Mouse (Mus musculus): ENCODE results near the gene Lrrc49. TPM values are rescaled to one million over a fixed set of nuclear protein-coding genes. Genes with fewer than 3 reads are reported as not detected.

Lrrc49 gene
- polyA plus RNA-seq, 1 experiment from 2014 or later, result 1.2 TPM

DNA sequence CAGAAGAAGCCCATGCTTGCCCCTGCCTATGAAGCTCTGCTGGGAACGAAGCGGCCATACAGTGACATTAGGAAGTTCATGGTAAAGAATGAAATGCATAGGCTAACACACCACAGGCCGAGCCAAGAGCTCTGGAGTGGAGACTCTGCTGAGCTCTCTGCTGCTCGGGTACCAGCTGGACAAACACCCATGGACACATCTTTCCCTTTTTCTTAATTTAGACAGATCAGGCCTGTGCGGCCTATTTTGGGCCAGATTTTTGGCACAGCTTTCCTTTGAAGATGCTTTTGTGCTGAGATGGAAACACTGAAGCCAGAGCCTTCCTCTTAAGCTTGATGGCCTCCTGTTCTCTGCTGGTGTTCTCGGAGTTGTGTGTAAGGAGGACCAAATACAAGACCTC, 95.0 kb downstream of the Lrrc49 start:
- Histone ChIP-seq H3K36me3 (no peaks in the 10 kb centered on the region), H3K27me3 (no peaks in the 10 kb centered on the region), H3K9ac (no peak overlapping the region), H3K4me2 (no peak overlapping the region), H3K4me3 (replicated peaks) (no peak overlapping the region), H3K27ac (no peak overlapping the region), H3K9me3 (replicated peaks) (no peaks in the 10 kb centered on the region), H3K4me1 (replicated peaks) (no peaks in the 10 kb centered on the region)
- DNase-seq (no peak), ATAC-seq (ENCODE audit: low read depth) (no peak)
- whole genome bisulfite sequencing (ENCODE audit: insufficient replicate concordance), result 72% methylated on average over 6 of the region's 6 CpGs

- Histone ChIP-seq H3K4me2 (no peak overlapping the region), H3K27ac (no peak overlapping the region), H3K9me3 (replicated peaks) (no peaks in the 10 kb centered on the region), H3K9ac (no peak overlapping the region), H3K4me1 (replicated peaks) (no peaks in the 10 kb centered on the region), H3K4me3 (replicated peaks) (no peak overlapping the region), H3K27me3 (no peaks in the 10 kb centered on the region), H3K36me3 (no peaks in the 10 kb centered on the region)
- ATAC-seq (ENCODE audit: low read depth) (no peak), DNase-seq (no peak)
- WGBS (ENCODE audit: insufficient replicate concordance), result 74% methylated on average over 5 of the region's 5 CpGs
Observed at GRCm38 (mm10) chr9:60592363-60592762, 95.6 kb downstream of the Lrrc49 start.

DNA sequence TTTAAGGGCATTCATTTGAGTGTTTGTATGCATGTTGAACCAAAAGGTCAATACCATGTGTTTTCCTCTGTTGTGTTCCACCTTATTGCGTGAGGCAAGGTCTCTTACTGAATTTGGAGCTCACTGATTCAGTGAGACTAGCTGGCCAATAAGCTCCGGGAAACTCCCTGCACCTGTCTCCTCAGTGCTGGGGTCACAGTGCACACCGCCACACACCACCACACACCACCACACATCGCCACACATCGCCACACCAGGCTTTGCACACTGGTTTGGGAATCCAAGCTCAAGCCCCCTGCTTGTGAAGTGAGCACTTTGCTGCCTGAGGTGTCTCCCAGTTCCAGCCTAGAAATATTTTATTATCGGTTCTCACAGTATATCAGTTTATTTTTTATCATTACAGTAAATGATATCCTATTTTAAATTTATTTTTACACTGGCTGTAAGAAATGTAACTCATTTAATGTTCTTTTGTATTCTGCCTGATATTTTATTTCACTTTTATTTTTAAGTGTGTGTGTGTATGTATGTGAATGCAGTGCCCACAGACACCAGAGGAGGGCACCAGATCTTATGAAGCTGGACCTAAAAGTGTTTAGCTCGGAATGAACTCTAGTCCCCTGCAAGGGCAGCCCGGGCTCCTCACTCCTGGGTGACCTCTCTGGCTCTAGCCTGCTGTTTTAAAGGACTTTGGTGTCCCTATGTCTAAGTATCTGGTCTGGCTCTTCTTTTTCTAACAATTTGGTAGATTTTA, 96.9 kb downstream of the Lrrc49 start:
- Histone ChIP-seq H3K4me1 (replicated peaks) (no peaks in the 10 kb centered on the region), H3K27me3 (no peaks in the 10 kb centered on the region), H3K27ac (no peak overlapping the region), H3K4me2 (no peak overlapping the region), H3K36me3 (no peaks in the 10 kb centered on the region), H3K9ac (no peak overlapping the region), H3K4me3 (replicated peaks) (no peak overlapping the region), H3K9me3 (replicated peaks) (no peaks in the 10 kb centered on the region)
- DNase-seq (no peak), ATAC-seq (ENCODE audit: low read depth) (no peak)
- WGBS (ENCODE audit: insufficient replicate concordance), result 74% methylated on average over 8 of the region's 8 CpGs

GRCm38 (mm10) chr9:60588914-60589313, 99.0 kb downstream of the Lrrc49 start:
- ATAC-seq (ENCODE audit: low read depth) (no peak), DNase-seq (no peak)
- H3K27me3 ChIP-seq, result no peaks in the 10 kb centered on the region
- no peak overlapping the region for H3K9ac ChIP-seq
- H3K9me3 ChIP-seq (replicated peaks), result no peaks in the 10 kb centered on the region
- H3K4me2 ChIP-seq, result no peak overlapping the region
- 52% methylated on average over 10 of the region's 10 CpGs for WGBS (ENCODE audit: insufficient replicate concordance)
- no peaks in the 10 kb centered on the region for H3K4me1 ChIP-seq (replicated peaks)
- no peak overlapping the region for H3K4me3 ChIP-seq (replicated peaks)
- H3K27ac ChIP-seq, result no peak overlapping the region
- H3K36me3 ChIP-seq, result no peaks in the 10 kb centered on the region

DNA sequence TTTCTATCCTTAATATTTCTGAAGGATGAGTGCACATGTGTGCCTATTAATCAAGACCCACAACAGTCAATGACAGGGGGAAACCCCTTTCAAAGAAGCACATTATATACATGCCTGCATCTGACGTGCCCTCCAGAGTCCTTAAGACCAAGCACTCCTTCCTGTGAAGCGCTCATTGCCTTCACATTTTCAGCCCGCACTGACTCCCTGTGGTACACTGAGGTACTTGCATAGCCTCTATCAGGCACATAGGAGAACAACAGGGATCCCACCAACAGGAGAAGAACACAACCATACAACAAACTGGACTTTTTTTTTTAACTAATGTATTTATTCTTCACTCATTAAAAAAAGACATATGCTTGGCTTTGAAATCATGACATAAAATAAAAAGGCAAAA, 101.0 kb downstream of the Lrrc49 start:
- Histone ChIP-seq H3K4me1 (replicated peaks) (no peaks in the 10 kb centered on the region), H3K9me3 (replicated peaks) (no peaks in the 10 kb centered on the region), H3K9ac (no peak overlapping the region), H3K36me3 (no peaks in the 10 kb centered on the region), H3K27ac (no peak overlapping the region), H3K4me3 (replicated peaks) (no peak overlapping the region), H3K27me3 (no peaks in the 10 kb centered on the region), H3K4me2 (no peak overlapping the region)
- 62% methylated on average over 3 of the region's 3 CpGs for WGBS (ENCODE audit: insufficient replicate concordance)
- no peak for ATAC-seq (ENCODE audit: low read depth)
- no peak for DNase-seq

DNA sequence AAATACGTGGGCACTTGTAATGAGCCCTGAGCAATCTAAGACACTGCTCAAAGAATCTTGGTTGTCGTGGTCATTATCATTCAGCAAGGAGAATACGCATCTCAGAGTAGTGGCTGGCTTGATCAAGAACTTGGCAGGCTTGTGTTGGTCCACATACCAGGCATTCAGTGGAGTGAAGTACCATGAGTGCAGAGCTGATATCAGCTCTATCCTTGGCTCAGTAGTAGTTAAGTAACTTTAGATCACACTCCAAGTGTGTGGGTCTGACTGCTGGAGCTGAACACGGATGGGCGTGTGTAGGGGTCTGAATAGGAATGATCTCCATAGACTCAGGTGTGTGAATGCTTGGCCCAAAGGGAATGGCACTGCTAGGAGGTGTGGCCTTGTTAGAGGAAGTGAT, 102.8 kb downstream of the Lrrc49 start:
- Histone ChIP-seq H3K4me1 (replicated peaks) (no peaks in the 10 kb centered on the region), H3K9me3 (replicated peaks) (no peaks in the 10 kb centered on the region), H3K4me2 (no peak overlapping the region), H3K9ac (no peak overlapping the region), H3K27ac (no peak overlapping the region), H3K27me3 (no peaks in the 10 kb centered on the region), H3K4me3 (replicated peaks) (no peak overlapping the region), H3K36me3 (no peaks in the 10 kb centered on the region)
- no peak for DNase-seq
- no peak for ATAC-seq (ENCODE audit: low read depth)
- WGBS (ENCODE audit: insufficient replicate concordance), result 71% methylated on average over 5 of the region's 5 CpGs

GRCm38 (mm10) chr9:60582553-60582952, 105.4 kb downstream of the Lrrc49 start:
- 67% methylated on average over 7 of the region's 7 CpGs for WGBS (ENCODE audit: insufficient replicate concordance)
- no peaks in the 10 kb centered on the region for H3K36me3 ChIP-seq
- DNase-seq, result no peak
- no peak overlapping the region for H3K4me2 ChIP-seq
- H3K9ac ChIP-seq, result no peak overlapping the region
- H3K27ac ChIP-seq, result no peak overlapping the region
- no peaks in the 10 kb centered on the region for H3K9me3 ChIP-seq (replicated peaks)
- H3K27me3 ChIP-seq, result no peaks in the 10 kb centered on the region
- H3K4me1 ChIP-seq (replicated peaks), result no peaks in the 10 kb centered on the region
- ATAC-seq (ENCODE audit: low read depth), result no peak
- H3K4me3 ChIP-seq (replicated peaks), result no peak overlapping the region

DNA sequence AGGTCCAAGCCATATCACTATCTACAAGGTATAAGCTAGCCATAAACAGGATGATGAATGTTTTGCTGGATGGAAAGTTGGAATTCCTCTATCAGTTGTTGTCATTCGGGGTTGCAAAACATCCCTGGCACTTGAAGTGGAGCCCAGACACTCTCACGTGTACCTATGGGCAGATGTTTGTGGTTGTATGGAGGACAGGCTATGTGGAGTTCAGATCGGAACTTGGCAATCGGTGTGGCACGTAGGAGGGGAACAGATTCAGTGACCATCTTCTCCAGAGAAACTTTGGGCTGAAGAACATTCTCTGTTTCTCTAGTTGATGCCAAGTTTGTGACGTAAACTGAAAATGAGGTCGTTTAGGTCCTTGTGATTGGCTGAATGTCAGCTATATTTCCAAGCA, 114.9 kb downstream of the Lrrc49 start:
- ATAC-seq (ENCODE audit: low read depth) (no peak), DNase-seq (no peak)
- H3K4me2 ChIP-seq, result no peak overlapping the region
- WGBS (ENCODE audit: insufficient replicate concordance), result 67% methylated on average over 7 of the region's 7 CpGs
- no peak overlapping the region for H3K9ac ChIP-seq
- no peaks in the 10 kb centered on the region for H3K27me3 ChIP-seq
- no peaks in the 10 kb centered on the region for H3K36me3 ChIP-seq
- no peak overlapping the region for H3K4me3 ChIP-seq (replicated peaks)
- no peaks in the 10 kb centered on the region for H3K4me1 ChIP-seq (replicated peaks)
- no peak overlapping the region for H3K27ac ChIP-seq
- H3K9me3 ChIP-seq (replicated peaks), result no peaks in the 10 kb centered on the region

GRCm38 (mm10) chr9:60571725-60572124, 116.2 kb downstream of the Lrrc49 start:
- no peak overlapping the region for H3K9ac ChIP-seq
- ATAC-seq (ENCODE audit: low read depth), result no peak
- no peaks in the 10 kb centered on the region for H3K4me1 ChIP-seq (replicated peaks)
- no peaks in the 10 kb centered on the region for H3K36me3 ChIP-seq
- H3K9me3 ChIP-seq (replicated peaks), result no peaks in the 10 kb centered on the region
- DNase-seq, result no peak
- 57% methylated on average over 4 of the region's 4 CpGs for WGBS (ENCODE audit: insufficient replicate concordance)
- H3K27ac ChIP-seq, result no peak overlapping the region
- H3K4me3 ChIP-seq (replicated peaks), result no peak overlapping the region
- no peak overlapping the region for H3K4me2 ChIP-seq
- no peaks in the 10 kb centered on the region for H3K27me3 ChIP-seq

DNA sequence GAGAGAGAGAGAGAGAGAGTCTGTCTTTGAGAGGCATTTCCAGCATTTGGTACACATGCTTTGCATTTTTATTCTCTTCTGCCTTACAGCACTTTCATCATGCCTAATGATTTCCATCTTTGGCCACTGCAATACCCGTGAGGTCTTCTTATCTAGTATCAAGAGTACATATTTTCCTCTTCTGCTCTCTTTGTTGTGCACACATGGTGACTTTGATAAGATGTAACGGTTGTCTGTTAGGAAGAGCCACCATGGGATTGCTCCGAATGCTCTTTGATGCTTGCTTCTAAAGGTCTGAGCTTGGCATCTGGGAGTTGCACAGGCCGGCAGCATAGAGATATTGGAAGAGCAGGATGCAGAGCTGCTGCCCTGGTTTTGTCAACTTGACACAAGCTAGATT, 116.9 kb downstream of the Lrrc49 start:
- 30% methylated on average over 4 of the region's 4 CpGs for WGBS (ENCODE audit: insufficient replicate concordance)
- ATAC-seq (ENCODE audit: low read depth), result no peak
- no peaks in the 10 kb centered on the region for H3K36me3 ChIP-seq

DNA sequence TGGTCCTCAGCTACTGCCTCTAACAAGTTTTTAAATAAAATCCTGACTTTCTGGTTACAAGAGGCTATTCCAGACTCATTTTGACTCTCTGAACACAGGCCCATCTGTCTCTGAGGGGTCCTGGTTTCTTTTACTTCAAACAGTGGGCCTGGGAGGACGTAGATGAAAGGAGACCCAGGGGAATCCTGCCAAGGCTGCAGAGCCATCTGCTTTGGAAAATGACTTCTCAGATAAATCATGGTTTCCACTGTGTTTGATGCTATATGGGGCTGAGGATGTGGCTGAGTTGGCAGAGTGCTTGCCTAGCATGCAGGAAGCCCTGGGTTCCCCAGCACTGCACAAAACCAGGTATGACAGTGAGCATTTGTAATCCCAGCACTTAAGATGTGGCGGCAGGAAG, 118.6 kb downstream of the Lrrc49 start:
- ATAC-seq (ENCODE audit: low read depth) (no peak), DNase-seq (no peak)
- no peaks in the 10 kb centered on the region for H3K4me1 ChIP-seq (replicated peaks)
- H3K4me3 ChIP-seq (replicated peaks), result no peak overlapping the region
- 68% methylated on average over 2 of the region's 2 CpGs for WGBS (ENCODE audit: insufficient replicate concordance)
- no peaks in the 10 kb centered on the region for H3K9me3 ChIP-seq (replicated peaks)
- no peak overlapping the region for H3K27ac ChIP-seq
- no peak overlapping the region for H3K4me2 ChIP-seq
- no peaks in the 10 kb centered on the region for H3K27me3 ChIP-seq
- no peak overlapping the region for H3K9ac ChIP-seq
- H3K36me3 ChIP-seq, result no peaks in the 10 kb centered on the region

More for the DNA sequence above, 116.9 kb downstream of the Lrrc49 start:
- no peak overlapping the region for H3K9ac ChIP-seq
- H3K4me2 ChIP-seq, result no peak overlapping the region
- H3K27ac ChIP-seq, result no peak overlapping the region
- no peak overlapping the region for H3K4me3 ChIP-seq (replicated peaks)
- no peak for DNase-seq
- H3K9me3 ChIP-seq (replicated peaks), result no peaks in the 10 kb centered on the region
- H3K27me3 ChIP-seq, result no peaks in the 10 kb centered on the region
- no peaks in the 10 kb centered on the region for H3K4me1 ChIP-seq (replicated peaks)

- no peak for ATAC-seq (ENCODE audit: low read depth)
- 0 out of 2 replicates have a peak, but pooled peaks cover 3% of the 10 kb centered on the region for H3K4me1 ChIP-seq (replicated peaks)
Observed at GRCm38 (mm10) chr9:60563809-60564208, 124.1 kb downstream of the Lrrc49 start.

More at GRCm38 (mm10) chr9:60563809-60564208, 124.1 kb downstream of the Lrrc49 start:
- Histone ChIP-seq H3K27ac (no peak overlapping the region), H3K4me3 (replicated peaks) (no peak overlapping the region), H3K27me3 (no peaks in the 10 kb centered on the region), H3K9ac (no peak overlapping the region), H3K9me3 (replicated peaks) (no peaks in the 10 kb centered on the region), H3K4me2 (no peak overlapping the region), H3K36me3 (no peaks in the 10 kb centered on the region)
- 78% methylated on average over 7 of the region's 7 CpGs for WGBS (ENCODE audit: insufficient replicate concordance)
- no peak for DNase-seq
